ENCODE assay signal across 8 mouse cellular contexts in the genomic region with DNA sequence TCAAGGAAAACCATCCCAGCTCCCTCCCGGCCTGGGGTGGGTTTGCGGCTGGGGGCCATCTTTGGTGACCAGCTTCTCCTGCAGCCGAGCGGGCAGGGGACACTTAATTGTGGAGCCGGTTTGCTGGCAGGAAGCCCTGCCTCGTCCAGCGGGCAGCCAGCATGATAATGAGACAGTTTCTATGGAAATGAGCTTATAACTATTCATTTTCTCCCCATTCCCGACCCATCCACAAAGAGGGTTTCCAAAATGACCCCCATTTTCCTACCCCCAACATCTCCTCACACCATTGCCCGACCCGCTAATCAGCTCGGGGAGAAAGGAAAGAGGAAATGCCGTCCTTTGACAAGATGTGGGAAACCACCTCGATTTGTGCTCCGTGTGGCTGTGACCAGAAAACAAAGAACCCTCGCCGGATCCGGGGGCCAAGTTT.
DNase-seq lines count a peak whose midpoint lies in the region; ATAC-seq and TF ChIP-seq lines count a peak whose summit lies in the region.

No protein-coding gene starts in this region.

- no peak for TF ChIP-seq CTCF in liver, postnatal 0 days (IDR thresholded peaks at IDR 0.05; ENCODE audit: low read depth)

- TF ChIP-seq EP300 in liver, postnatal 0 days (IDR thresholded peaks at IDR 0.05; ENCODE audit: low read depth): no peak

- H3K9me3 ChIP-seq in liver, postnatal 0 days (ENCODE audit: low read length): no peaks in the 10 kb centered on the region

- no peak overlapping the region for H3K27ac ChIP-seq in liver, postnatal 0 days (ENCODE audit: low read depth)

- no peaks in the 10 kb centered on the region for H3K27me3 ChIP-seq in liver, postnatal 0 days (ENCODE audit: insufficient read depth, low read length)

- H3K9ac ChIP-seq in liver, postnatal 0 days (replicated peaks): no peak overlapping the region

- peak; percentile 74 to 78 for DNase-seq in cerebellum, postnatal 10 days
- DNase-seq in cerebellum, adult 11-12 months: no peak
- peak; percentile 15 for DNase-seq in thymus, postnatal 4 days
- DNase-seq in thymus, postnatal 0 days (ENCODE audit: low spot score): no peak
- peak; percentile 17 to 53 for DNase-seq in kidney, postnatal 36 days
- DNase-seq in liver, postnatal 0 days: no peak
- no peak for DNase-seq in T-cell, adult 2 months (ENCODE audit: low spot score)
- no peak for DNase-seq in urinary bladder, postnatal 14 days (ENCODE audit: low spot score)

- H3K4me1 ChIP-seq in liver, postnatal 0 days (ENCODE audit: insufficient read depth): 0 out of 2 replicates have a peak, but pooled peaks cover 3% of the 10 kb centered on the region

- 29% methylated on average over 17 of the region's 17 CpGs for WGBS in liver, postnatal 0 days (ENCODE audit: insufficient replicate concordance)

- no peak for ATAC-seq in liver, postnatal 0 days

- H3K4me2 ChIP-seq in liver, postnatal 0 days (ENCODE audit: low read depth, low read length): peak overlapping the region; percentile 42

- no peak overlapping the region for H3K4me3 ChIP-seq in liver, postnatal 0 days (ENCODE audit: low read depth, low read length)

- H3K36me3 ChIP-seq in liver, postnatal 0 days (replicated peaks; ENCODE audit: insufficient read depth, low read length): no peaks in the 10 kb centered on the region

Comparison
In these comparisons a context has a peak if more than half of its experiments do, and no peak if none do; other contexts are left out.
1. DNase-seq: peak in cerebellum, postnatal 10 days (2 of 2), thymus, postnatal 4 days (single experiment) and kidney, postnatal 36 days (2 of 2); none in cerebellum, adult 11-12 months (single experiment), thymus, postnatal 0 days (single experiment), liver, postnatal 0 days (single experiment), T-cell, adult 2 months (single experiment) and urinary bladder, postnatal 14 days (single experiment).